Mouse (Mus musculus) ovary, adult 10 weeks (tissue): ENCODE results near the gene Polr3b. TPM values are rescaled to one million over a fixed set of nuclear protein-coding genes. Genes with fewer than 3 reads are reported as not detected.

Experiments
- polyA plus RNA-seq: library from polyadenylated mRNA; stranded (reverse); fragments of 350-450 nt; fragmentation: Illumina TruSeq; extraction: RNeasy Lipid Tissue Mini Kit (QIAGEN cat#74804); gene quantifications from one replicate; pipeline ENCODE4 v1.2.3, GENCODE M21; 2014

The Polr3b gene
- polyA plus RNA-seq = 19.7 TPM

DNA sequence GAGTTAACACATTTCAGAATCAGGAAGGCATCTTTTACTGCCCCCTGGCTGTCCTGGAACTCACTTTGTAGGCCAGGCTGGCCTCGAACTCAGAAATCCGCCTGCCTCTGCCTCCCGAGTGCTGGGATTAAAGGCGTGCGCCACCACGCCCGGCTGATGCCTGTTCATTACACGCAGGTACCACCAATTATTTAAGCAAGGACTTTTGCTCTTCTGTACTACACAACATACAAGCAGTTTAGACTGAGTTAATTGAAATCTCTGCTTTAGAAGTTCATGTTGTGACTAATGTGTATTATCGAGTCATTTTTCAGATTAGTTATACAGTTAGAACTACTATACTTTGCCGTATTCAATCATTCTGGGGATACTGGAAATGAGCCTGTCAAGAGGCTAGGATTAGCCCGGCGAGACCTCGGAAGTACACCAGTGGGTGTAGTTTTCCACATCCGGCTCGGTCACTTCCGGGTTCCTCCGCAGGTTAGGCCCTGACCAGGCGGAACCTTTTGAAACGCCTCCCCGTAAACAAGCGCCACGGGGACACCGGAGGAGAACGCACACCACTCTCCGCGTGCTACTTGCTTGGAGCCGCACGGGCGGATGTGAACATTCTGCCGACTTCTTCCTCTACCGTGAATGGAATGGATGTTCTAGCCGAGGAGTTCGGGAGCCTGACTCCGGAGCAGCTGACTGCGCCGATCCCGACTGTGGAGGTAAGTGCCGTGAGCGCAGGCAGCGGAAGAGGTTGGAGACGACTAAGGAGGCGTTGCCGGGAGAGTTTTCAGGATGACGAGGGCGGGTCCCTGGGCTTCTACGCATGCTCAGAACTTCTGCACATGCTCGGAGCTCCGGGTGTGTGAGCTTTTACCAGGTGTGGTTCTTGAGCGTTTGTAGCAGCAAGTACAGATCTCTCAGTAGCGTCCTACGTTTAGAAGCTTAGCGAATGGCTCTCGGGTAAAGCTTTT lies at the start of gene Polr3b:
TSS of gene Polr3b (plus strand) at position 467 of the 965 bp plus-strand sequence.

DNA sequence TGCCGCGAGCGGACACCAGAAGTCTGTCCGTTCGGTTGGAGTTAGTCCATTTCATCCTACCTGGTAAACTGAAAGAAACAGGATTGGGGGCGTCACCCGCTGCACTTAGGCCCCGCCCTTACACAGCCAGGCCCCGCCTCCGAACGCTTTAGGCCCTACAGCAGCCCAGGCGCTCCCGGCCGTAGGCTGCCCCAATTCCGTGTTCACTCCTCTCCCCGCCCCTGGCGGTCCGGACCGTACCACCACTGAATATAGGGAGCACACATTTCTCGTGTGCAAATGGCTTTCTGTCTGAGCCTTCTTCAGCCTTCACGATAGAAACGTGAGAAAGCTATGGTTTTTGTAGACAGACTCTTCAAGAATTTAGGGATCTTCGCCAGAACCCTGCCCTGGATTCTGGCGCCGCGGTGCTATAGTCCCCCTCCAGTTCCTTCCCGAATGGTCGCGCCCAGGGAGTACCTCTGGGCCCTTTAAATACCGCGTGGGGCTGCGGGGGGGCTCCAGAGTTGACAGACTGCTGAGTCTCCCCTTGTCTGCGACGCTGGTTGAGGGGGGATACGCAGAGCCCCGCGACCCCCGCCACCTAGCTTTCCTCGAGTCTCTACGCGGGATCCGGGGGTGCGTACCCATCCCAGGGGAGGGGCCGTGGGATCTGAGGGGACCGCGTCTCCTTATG lies 45.6 kb upstream of the Polr3b start, which contains the start of gene Tcp11l2:
TSS of gene Tcp11l2 (plus strand) at position 232 of the 676 bp plus-strand sequence.

DNA sequence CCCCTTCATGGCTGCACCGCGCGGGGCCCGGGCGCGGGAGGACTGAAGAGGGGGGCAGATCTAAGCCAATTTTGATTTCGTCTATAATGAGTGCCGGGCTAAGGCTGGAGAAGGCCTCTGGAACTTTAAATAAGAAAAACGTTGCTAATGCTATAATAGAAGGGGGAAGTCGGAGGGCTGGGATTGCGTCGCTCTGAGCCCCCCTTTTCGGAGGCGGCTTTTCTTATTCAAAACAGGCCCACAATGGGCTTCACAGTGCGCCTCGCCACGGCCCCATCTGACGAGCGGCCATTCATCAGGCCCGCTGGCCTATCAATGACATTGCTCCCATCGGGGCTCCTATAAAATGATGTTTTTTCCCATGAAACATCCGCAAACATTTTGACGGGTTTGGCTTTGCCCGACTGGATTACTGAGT lies 133.7 kb downstream of the Polr3b start, which contains the start of gene Rfx4:
TSS of gene Rfx4 (plus strand) at position 277 of the 418 bp plus-strand sequence.

Other genes with a start within 250 kb of the Polr3b start
- 4.5 TPM for gene Nuak1, start 181.7 kb upstream of the Polr3b start, polyA plus RNA-seq
- gene Ckap4, start 88.2 kb upstream of the Polr3b start, polyA plus RNA-seq = 77.5 TPM
- gene Tcp11l2, start 45.7 kb upstream of the Polr3b start, polyA plus RNA-seq = 49.1 TPM
- gene Rfx4, start 133.8 kb downstream of the Polr3b start, polyA plus RNA-seq = not detected